Mouse (Mus musculus): Measurements from ENCODE around the gene Gm10198. TPM values are rescaled to one million over a fixed set of nuclear protein-coding genes. Genes with fewer than 3 reads are reported as not detected.

The Gm10198 gene
- total and polyA plus RNA-seq, 3 experiments, result not detected

- peak; percentile 68 for DNase-seq (ENCODE audit: low read depth, low spot score)
Measured at GRCm38 (mm10) chr13:111640319-111640718, 47.7 kb downstream of the Gm10198 start.

More at GRCm38 (mm10) chr13:111640319-111640718, 47.7 kb downstream of the Gm10198 start:
- H3K27ac ChIP-seq (ENCODE audit: control insufficient read depth, low read depth, low read length), result no peak overlapping the region
- peaks cover 0 to 7% of the 10 kb centered on the region in 2 experiments; a peak in 2 of 4 replicates for H3K36me3 ChIP-seq (ENCODE audit: control insufficient read depth in 1 of 2, insufficient read depth in 2 of 2, low read length in 2 of 2)
- H3K4me1 ChIP-seq (ENCODE audit: control insufficient read depth in 1 of 2, insufficient read depth in 2 of 2, low read length in 2 of 2), result peaks cover 0 to 5% of the 10 kb centered on the region in 2 experiments; a peak in 1 of 4 replicates
- H3K4me3 ChIP-seq (ENCODE audit: control insufficient read depth in 1 of 2, insufficient read depth in 1 of 2, low read depth in 2 of 2, low read length in 2 of 2), result no peak overlapping the region
- H3K79me2 ChIP-seq (ENCODE audit: control insufficient read depth, insufficient read depth, low read length, poor library complexity), result no peaks in the 10 kb centered on the region
- no peak overlapping the region for H3K9ac ChIP-seq (ENCODE audit: control insufficient read depth, low read depth, low read length, poor library complexity, severe bottlenecking)
- TF ChIP-seq EP300 (IDR thresholded peaks at IDR 0.05; ENCODE audit: low read depth in 1 of 2, low read length in 2 of 2), result peak; percentile 78 to 86
- peak; percentile 26; the same call in 1 of the 2 replicates for TF ChIP-seq ETS1 (IDR thresholded peaks at IDR 0.05; ENCODE audit: low read depth, low read length)
- TF ChIP-seq BHLHE40 (IDR thresholded peaks at IDR 0.05; ENCODE audit: borderline replicate concordance, low read depth, low read length), result peak; percentile 39; the same call in 1 of the 2 replicates
- TF ChIP-seq GATA1 (IDR thresholded peaks at IDR 0.05; ENCODE audit: low read depth, low read length), result peak; percentile 60
- TF ChIP-seq TAL1 (IDR thresholded peaks at IDR 0.05; ENCODE audit: low read length), result peak; percentile 41
- peak; percentile 71 for TF ChIP-seq MYB (IDR thresholded peaks at IDR 0.05; ENCODE audit: low read depth, low read length)
- peak; percentile 55; the same call in 1 of the 2 replicates for TF ChIP-seq TCF12 (IDR thresholded peaks at IDR 0.05; ENCODE audit: low read depth, low read length)
- no peak for TF ChIP-seq UBTF (IDR thresholded peaks at IDR 0.05; ENCODE audit: borderline replicate concordance, insufficient read depth, low read depth, low read length)
- no peak for TF ChIP-seq CTCF (IDR thresholded peaks at IDR 0.05 in 2 of 3, conservative IDR thresholded peaks at IDR 0.05 in 1 of 3; ENCODE audit: control insufficient read depth in 1 of 3, insufficient read depth in 1 of 3, low read depth in 2 of 3, low read length in 3 of 3, poor library complexity in 1 of 3, severe bottlenecking in 1 of 3)
- TF ChIP-seq RCOR1 (IDR thresholded peaks at IDR 0.05; ENCODE audit: low read depth, low read length), result peak; percentile 91
- no peaks in the 10 kb centered on the region for H3K9me3 ChIP-seq (replicated peaks; ENCODE audit: insufficient read depth, low read length)
- H3K27me3 ChIP-seq (ENCODE audit: control insufficient read depth in 1 of 2, insufficient read depth in 2 of 2, low read length in 2 of 2), result peaks cover 0 to 1% of the 10 kb centered on the region in 2 experiments; a peak in 3 of 4 replicates

Other genes starting within 250 kb of the Gm10198 start
- gene Gpbp1, start 102.7 kb upstream of the Gm10198 start, total RNA-seq (2012; rRNA removed), result 58.2 and 60.9 TPM in 2 replicates
- 100 to 1,000 TPM in 1 of 2 experiments, 10 to 100 TPM in 1; 76.3 to 648 TPM for gene Gpbp1, start 102.7 kb upstream of the Gm10198 start, polyA plus RNA-seq (2012; ENCODE audit: insufficient read depth in 1 of 2, insufficient read length in 2 of 2, low read depth in 1 of 2, low replicate concordance in 2 of 2, missing spikeins in 1 of 2)
- 0.13 TPM in 1 of 2 replicates, not detected in the other for gene Gm49496, start 42.8 kb upstream of the Gm10198 start, total RNA-seq (2012; rRNA removed)
- under 1 TPM in 1 of 2 experiments, not detected in 1; 0.26 TPM for gene Gm49496, start 42.8 kb upstream of the Gm10198 start, polyA plus RNA-seq (2012; ENCODE audit: insufficient read depth in 1 of 2, insufficient read length in 2 of 2, low read depth in 1 of 2, low replicate concordance in 2 of 2, missing spikeins in 1 of 2)
- 10.1 and 12.6 TPM in 2 replicates for gene Mier3, start 88.2 kb downstream of the Gm10198 start, total RNA-seq (2012; rRNA removed)
- 10 to 100 TPM in 1 of 2 experiments, not detected in 1; 15.8 TPM for gene Mier3, start 88.2 kb downstream of the Gm10198 start, polyA plus RNA-seq (2012; ENCODE audit: insufficient read depth in 1 of 2, insufficient read length in 2 of 2, low read depth in 1 of 2, low replicate concordance in 2 of 2, missing spikeins in 1 of 2)
- gene Map3k1, start 216.2 kb downstream of the Gm10198 start, total RNA-seq (2012; rRNA removed), result 4.3 and 7.3 TPM in 2 replicates
- gene Map3k1, start 216.2 kb downstream of the Gm10198 start, polyA plus RNA-seq (2012; ENCODE audit: insufficient read depth in 1 of 2, insufficient read length in 2 of 2, low read depth in 1 of 2, low replicate concordance in 2 of 2, missing spikeins in 1 of 2), result 10 to 100 TPM in 1 of 2 experiments, 1 to 10 TPM in 1; 4.4 to 20.7 TPM